Mouse (Mus musculus) megakaryocyte progenitor cell, adult 5-6 weeks (primary cell): Measurements from ENCODE around the gene Cmbl. TPM values are rescaled to one million over a fixed set of nuclear protein-coding genes. Genes with fewer than 3 reads are reported as not detected.
"Not testable (repeated sequence)": the region's sequence is repeated elsewhere in the genome, so short reads cannot be mapped to it uniquely, and the experiment has no call there.

ENCODE experiments used
- ATAC-seq: replicated peaks from 2 replicates; pipeline ENCODE4 v1.8.0; 2016; ENCODE audit warnings: mild to moderate bottlenecking, moderate TSS enrichment, inconsistent platforms; ENCODE audit not compliant: poor library complexity
- total RNA-seq, 2 experiments: library from RNA; stranded (forward) in 1 of 2; stranded (reverse) in 1 of 2; fragments of 157-497, 149-512 nt in 1 of 2; fragments of 200-1000 nt in 1 of 2; gene quantifications; 2 replicates each; pipeline versions ENCODE4 v1.2.3 to v1.2.4; 2015 to 2017

The Cmbl gene
- total RNA-seq, 2 experiments from 2014 or later = not detected

DNA sequence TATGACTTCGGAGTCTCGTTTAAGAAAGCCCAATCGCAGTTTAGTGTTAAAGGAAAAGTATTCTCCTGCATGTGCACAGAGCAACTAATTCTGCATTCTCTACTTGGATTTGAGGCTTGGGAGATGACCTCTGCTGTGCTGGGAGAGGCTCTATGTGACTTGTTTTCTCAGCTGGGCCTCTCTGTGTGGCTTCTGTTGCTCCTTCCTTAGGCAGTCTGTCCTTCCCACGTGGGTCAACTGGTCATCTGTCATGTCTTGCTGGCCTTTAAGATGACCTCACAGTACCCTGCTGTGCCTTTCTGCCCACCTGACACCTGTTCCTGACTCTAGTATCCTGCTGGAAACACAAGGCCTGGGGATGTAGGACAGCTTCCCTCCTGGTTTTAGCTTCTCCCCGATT lies 10.9 kb downstream of the Cmbl start:
- no peak for ATAC-seq

DNA sequence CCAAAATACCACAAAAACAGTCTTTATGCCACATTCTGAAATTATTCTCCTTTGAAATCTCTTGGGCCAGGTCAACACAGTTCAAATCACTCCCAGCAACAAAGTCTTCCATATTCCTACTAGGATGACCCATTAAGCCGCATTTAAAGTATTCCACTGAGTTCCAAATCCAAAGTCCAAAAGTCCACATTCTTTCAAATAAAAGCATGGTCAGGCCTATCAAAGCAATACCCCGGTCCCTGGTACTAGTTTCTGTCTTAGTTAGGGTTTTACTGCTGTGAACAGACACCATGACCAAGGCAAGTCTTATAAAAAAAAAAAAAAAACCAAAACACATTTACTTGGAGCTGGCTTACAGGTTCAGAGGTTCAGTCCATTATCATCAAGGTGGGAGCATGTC lies 15.9 kb downstream of the Cmbl start:
- ATAC-seq = not testable (repeated sequence)

- no peak for ATAC-seq
Observed at GRCm38 (mm10) chr15:31583304-31584085, 18.3 kb downstream of the Cmbl start.

DNA sequence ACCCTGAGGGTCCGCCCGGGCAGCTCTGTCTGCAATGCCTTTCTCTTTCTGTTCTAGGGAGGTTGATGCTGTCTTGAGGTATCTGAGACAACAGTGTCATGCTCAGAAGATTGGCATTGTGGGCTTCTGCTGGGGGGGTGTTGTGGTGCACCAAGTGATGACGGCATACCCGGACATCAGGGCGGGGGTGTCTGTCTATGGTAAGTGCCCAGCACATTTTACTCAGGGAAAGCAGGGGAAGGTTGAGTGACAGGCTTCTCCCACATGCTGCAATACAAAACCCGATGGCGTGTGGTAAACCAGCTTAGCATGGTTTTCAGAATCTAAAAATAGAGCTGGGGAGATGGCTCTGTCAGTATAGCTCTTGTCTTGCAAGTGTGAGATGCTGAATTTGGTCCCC lies 20.0 kb downstream of the Cmbl start:
- 0 out of 2 replicates have a peak, but pooled peaks have one; percentile 6 for ATAC-seq

DNA sequence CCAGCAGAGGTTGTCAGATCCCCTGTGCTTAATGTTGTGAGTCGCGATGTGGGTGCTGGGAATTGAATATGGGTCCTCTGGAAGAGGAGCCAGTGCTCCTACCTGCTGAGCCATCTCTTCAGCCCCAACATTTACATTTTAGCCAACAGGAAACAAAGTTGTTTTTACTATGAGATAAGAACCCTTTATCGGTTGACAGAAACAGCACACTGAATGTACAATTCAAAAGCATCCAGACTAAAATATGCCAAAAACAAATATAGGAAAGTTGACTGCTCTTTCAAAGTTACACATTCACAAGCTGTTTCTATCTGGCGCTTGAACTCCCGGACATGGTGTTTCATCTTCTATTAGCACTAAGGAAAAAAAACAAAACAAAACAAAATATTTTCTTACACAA lies 20.9 kb downstream of the Cmbl start:
- ATAC-seq = no peak

- ATAC-seq = peak; percentile 89
Observed at GRCm38 (mm10) chr15:31586519-31586918, 21.3 kb downstream of the Cmbl start.

- no peak for ATAC-seq
Observed at GRCm38 (mm10) chr15:31587789-31588188, 22.6 kb downstream of the Cmbl start.

DNA sequence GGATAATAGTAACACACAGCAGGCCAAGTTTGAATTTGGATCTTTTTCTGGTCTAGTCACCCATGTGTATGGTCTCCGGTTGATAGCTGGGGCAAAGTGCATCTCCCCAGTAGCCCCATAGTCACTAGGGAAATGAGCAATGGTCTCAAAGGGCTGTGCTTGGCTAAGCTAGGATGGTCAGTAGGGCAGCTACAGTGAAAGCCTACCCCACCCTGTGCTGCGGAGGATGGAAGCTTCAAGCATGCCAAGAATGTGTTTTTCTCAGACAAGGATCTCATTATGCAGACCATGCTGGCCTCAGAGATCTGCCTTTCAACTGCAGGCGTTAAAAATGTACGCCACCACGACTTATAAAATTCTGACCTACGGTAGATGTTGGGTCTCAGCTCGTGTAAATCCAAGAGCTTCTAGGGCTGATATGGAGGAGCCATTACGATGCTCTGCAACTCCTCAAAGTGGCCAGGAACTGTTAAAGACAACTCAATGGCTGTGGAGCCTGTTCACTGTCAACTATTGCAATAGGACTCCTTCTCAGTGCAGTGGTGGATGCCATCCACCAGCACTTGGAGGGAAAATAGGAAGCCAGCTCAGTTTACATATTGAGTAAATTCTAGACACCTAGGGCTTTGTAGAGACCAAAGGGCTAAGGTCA lies 23.9 kb downstream of the Cmbl start:
- no peak for ATAC-seq

DNA sequence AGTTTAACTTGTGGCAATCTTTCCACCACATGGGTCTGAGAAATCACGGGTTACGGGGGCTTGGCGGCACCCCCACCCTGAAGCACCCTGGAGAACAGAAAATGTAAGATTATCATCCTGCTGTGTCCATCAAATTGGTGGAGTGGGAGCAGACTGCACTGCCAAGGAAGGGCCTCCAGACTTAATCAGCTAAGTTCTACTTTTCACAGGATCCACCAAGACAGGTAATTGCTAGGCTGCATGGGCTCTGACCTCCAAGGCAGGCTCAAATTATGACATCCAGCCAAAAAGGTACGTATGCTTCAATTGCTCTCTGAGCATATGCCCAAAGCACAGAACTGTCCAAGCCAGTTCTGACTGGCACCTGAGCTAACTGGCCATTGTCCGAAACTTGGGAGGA lies 25.0 kb downstream of the Cmbl start:
- no peak for ATAC-seq

DNA sequence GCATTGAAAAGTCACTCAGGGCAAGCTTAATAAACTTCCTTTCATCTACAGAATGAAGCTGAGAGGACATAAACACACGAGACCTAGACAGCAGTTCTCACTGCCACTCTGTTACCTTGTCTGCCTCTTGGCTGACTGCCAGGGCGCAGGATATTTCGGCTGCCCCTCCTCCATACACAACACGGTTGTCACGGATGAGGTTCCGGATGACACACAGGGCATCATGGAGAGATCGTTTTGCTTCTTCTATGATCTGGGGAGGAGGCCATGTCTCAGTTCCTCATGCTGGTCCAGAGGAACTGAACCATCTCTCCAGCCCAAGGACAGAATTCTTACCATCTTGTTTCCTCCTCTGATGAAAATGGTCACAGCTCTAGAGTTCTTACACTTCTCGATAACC lies 27.3 kb downstream of the Cmbl start:
- no peak for ATAC-seq

- no peak for ATAC-seq
Observed at GRCm38 (mm10) chr15:31594260-31594659, 29.1 kb downstream of the Cmbl start.

GRCm38 (mm10) chr15:31595651-31596050 lies 30.5 kb downstream of the Cmbl start:
- no peak for ATAC-seq

GRCm38 (mm10) chr15:31599834-31600233 lies 34.6 kb downstream of the Cmbl start:
- no peak for ATAC-seq

DNA sequence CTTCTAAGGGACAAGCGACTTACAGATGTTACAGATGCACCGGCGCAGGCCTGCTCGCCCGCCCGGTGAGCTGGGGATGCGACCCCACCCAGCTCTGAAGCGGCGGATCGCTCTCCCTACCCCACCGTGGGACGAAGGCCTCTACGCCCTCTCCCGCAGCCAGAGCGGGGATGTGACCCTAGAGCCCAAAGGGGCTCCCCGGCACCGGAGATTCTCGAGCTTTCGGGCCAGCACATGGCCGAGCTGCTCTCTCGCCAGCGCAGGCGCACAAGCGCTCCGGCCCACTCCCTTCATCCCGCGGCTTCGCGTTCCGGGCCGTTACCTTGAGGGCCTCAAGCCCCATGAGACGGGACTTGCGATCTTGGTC lies 36.1 kb downstream of the Cmbl start:
- peak; percentile 47 for ATAC-seq

DNA sequence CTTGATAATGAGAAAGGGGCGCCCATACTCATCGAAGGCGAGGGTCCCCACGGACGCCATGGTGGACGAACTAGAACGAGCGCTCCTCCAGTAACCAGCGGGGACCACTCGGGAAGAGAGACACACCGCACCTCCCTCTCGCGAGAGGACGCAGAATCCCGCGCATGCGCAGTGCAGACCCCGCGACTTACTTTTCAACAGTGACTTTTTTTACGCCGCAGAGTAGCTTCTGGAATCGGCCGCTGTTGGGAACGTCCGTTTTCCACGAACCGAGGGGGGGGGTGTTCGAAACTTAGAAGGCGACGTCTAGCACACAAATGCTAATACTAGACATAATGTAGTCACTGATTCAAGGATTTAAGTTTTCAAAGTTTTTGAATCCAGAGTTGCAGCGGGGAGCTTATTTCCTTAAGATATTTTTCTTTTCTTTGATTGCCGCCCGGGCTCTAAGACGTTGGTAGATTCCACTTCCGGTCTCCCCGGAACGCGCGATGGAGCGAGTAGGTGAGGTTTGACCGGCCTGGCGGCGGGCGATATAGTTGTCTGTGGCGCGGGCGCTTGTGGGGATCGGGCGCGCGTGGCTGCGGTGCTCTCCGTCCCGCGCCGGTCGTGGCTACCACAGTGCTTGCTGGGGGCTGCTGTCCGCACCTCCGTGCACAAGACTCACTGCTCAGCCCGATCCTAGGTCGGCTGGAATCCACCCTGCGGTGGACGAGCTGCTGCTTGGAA lies 36.6 kb downstream of the Cmbl start, which contains the start of the genes Cct5 and Fam173b:
TSS of gene Cct5 (minus strand) at position 159 of the 729 bp plus-strand sequence.
TSS of gene Fam173b (plus strand) at position 207 of the 729 bp plus-strand sequence.
- ATAC-seq = peak; percentile 81

DNA sequence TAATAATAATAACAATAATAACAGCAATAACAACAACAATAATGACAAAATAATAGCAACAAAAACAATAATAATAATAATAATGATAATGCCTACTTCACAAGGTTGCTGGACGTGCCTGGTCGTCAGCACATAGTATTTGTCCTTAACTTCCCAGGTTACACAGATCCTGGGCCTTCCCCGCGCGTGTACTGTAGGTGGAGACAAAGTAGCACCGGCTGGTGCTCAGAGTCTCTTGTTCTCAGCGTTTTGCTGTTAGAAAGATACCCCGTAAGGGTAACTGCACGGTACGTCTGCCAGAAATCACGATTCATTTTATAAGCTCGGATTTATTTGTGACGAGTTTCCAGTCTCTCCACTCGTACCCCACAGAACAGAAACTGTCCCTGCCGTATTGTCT lies 37.2 kb downstream of the Cmbl start:
- peak; percentile 44 for ATAC-seq

GRCm38 (mm10) chr15:31603113-31603512 lies 37.9 kb downstream of the Cmbl start:
- no peak for ATAC-seq

DNA sequence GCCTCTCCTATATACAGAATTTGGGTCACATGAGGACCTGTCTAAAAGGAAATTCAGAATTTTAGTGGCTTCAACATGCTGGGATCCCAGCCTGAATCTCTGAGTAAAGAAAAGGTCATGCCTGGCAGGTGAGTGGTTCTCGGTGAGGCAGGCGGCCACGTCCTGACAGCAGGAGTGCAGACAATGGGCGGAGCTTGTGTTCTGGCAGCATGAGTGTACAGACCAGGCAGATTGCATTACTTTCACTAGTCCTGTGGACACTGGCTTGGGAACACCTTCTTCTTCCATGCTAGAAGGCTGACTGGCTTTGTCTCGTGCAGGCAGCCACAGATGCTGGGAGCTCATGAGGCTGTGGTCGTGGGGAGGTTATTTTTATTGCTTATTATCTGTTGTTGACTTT lies 41.6 kb downstream of the Cmbl start:
- no peak for ATAC-seq

DNA sequence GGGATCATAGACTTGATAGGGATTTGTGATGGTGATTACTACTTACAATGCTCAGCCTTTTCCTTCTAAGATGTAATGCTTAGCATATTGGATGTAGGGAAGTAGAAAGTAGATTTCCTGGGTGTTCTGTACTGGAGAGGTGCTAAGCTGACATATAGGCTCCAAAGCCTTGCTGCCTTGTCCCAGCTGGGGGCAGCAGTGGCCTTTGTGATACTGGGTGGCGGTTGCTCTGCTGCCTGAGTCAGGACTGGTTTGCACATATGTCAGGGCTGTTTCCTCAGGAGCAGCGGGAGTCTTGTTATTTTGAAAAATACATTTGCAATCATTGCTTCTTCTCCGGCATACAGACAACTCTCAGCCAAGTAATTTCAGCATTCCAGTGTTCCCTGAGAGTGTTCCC lies 45.8 kb downstream of the Cmbl start:
- ATAC-seq = 0 out of 2 replicates have a peak, but pooled peaks have one; percentile 46

- no peak for ATAC-seq
Observed at GRCm38 (mm10) chr15:31611976-31612375, 46.8 kb downstream of the Cmbl start.

- 0 out of 2 replicates have a peak, but pooled peaks have one; percentile 29 for ATAC-seq
Observed at GRCm38 (mm10) chr15:31613826-31614453, 48.8 kb downstream of the Cmbl start.
